Comparison of ENCODE assay signal across 9 mouse cellular contexts in the genomic region with DNA sequence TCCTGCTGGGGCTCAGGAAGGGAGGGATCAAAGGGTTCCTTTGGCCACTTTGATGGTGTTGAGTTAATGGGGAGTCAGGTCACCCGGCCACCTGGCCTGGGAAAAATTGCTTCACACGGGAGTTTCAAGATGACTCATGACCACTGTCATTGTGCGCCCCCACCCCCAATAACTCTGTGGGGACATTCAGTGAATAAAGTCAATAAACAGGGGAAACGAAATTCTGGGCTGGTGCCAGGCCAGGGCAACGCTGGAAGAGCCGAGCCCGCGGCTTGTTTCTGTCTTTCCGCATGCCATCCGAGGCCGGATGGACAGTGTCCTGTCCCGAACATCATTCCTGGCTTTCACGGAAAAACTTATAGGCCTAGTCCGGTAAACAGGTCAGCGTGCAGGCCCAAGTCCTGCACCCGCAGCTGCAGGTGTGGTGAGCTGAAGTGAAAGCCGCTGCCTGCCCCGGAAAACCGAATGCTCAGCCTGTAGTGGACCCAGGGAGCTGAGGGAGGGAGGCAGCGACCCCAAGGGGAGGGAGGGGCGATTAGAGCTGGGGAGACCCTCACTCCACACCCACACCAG. TPM values are rescaled to one million over a fixed set of nuclear protein-coding genes. Genes with fewer than 3 reads are reported as not detected.
DNase-seq lines count a peak whose midpoint lies in the region; ATAC-seq and TF ChIP-seq lines count a peak whose summit lies in the region.
"Had no signal": no experiment of that assay in that cellular context is flagged by ENCODE, and none has a peak within 500 bp of the region (broad histone marks: within the 10 kb centered on the region; RNA-seq: fewer than 3 reads in every experiment).

No protein-coding gene starts in this region.

- H3K4me1 ChIP-seq in lung, embryonic 15.5 days, result peaks cover 21% of the 10 kb centered on the region
- no peaks in the 10 kb centered on the region for H3K4me1 ChIP-seq in forebrain, postnatal 0 days (ENCODE audit: insufficient read depth)
- peaks cover 16% of the 10 kb centered on the region for H3K4me1 ChIP-seq in liver, embryonic 12.5 days
- H3K4me1 ChIP-seq in stomach, embryonic 14.5 days (ENCODE audit: control insufficient read depth, insufficient read depth, low read length), result peaks cover 11% of the 10 kb centered on the region; the same call in 1 of the 2 replicates

- peak overlapping the region; percentile 53 for H3K4me2 ChIP-seq in lung, embryonic 15.5 days
- H3K4me2 ChIP-seq in forebrain, postnatal 0 days (ENCODE audit: low read depth), result peak overlapping the region; percentile 68
- peak overlapping the region; percentile 56 for H3K4me2 ChIP-seq in liver, embryonic 12.5 days
- H3K4me2 ChIP-seq in stomach, embryonic 14.5 days (replicated peaks; ENCODE audit: low read depth, low read length), result peak overlapping the region; percentile 56

- no peak overlapping the region for H3K9ac ChIP-seq in lung, embryonic 15.5 days
- no peak overlapping the region for H3K9ac ChIP-seq in forebrain, postnatal 0 days
- H3K9ac ChIP-seq in liver, embryonic 12.5 days, result no peak overlapping the region
- no peak overlapping the region for H3K9ac ChIP-seq in stomach, embryonic 14.5 days (replicated peaks; ENCODE audit: low read depth, low read length)

- H3K27ac ChIP-seq in lung, embryonic 15.5 days, result no peak overlapping the region
- H3K27ac ChIP-seq in forebrain, postnatal 0 days (ENCODE audit: low read depth, low read length), result no peak overlapping the region
- no peak overlapping the region for H3K27ac ChIP-seq in liver, embryonic 12.5 days
- H3K27ac ChIP-seq in stomach, embryonic 14.5 days (ENCODE audit: low read length), result no peak overlapping the region

- 9% methylated on average over 21 of the region's 21 CpGs for WGBS in lung, embryonic 15.5 days
- 4% methylated on average over 20 of the region's 21 CpGs for WGBS in forebrain, postnatal 0 days
- WGBS in liver, embryonic 12.5 days (ENCODE audit: insufficient replicate concordance), result 8% methylated on average over 21 of the region's 21 CpGs
- 8% methylated on average over 21 of the region's 21 CpGs for WGBS in stomach, embryonic 14.5 days

- no peaks in the 10 kb centered on the region for H3K36me3 ChIP-seq in lung, embryonic 15.5 days
- no peaks in the 10 kb centered on the region for H3K36me3 ChIP-seq in forebrain, postnatal 0 days (ENCODE audit: insufficient read depth)
- H3K36me3 ChIP-seq in liver, embryonic 12.5 days, result no peaks in the 10 kb centered on the region
- H3K36me3 ChIP-seq in stomach, embryonic 14.5 days (ENCODE audit: control insufficient read depth, insufficient read depth, low read length), result no peaks in the 10 kb centered on the region

- ATAC-seq in lung, embryonic 15.5 days (ENCODE audit: borderline replicate concordance, extremely low read depth, low FRiP score, low TSS enrichment), result no peak
- ATAC-seq in forebrain, postnatal 0 days, result no peak
- ATAC-seq in liver, embryonic 12.5 days, result no peak
- ATAC-seq in stomach, embryonic 14.5 days (ENCODE audit: insufficient number of reproducible peaks, insufficient read depth, low FRiP score, low read depth), result no peak

- H3K9me3 ChIP-seq in lung, embryonic 15.5 days, result no peaks in the 10 kb centered on the region
- H3K9me3 ChIP-seq in forebrain, postnatal 0 days (ENCODE audit: low read length), result no peaks in the 10 kb centered on the region
- H3K9me3 ChIP-seq in liver, embryonic 12.5 days (replicated peaks), result no peaks in the 10 kb centered on the region
- no peaks in the 10 kb centered on the region for H3K9me3 ChIP-seq in stomach, embryonic 14.5 days (ENCODE audit: control insufficient read depth, low read depth, low read length)

- no peak for DNase-seq in lung, postnatal 36 days
- no peak for DNase-seq in forebrain, postnatal 0 days
- DNase-seq in layer of hippocampus, postnatal 14 days (ENCODE audit: low spot score in 2 of 2), result no peak
- DNase-seq in ovary, postnatal 36 days (ENCODE audit: low spot score), result no peak
- DNase-seq in layer of hippocampus, postnatal 25 days (ENCODE audit: extremely low spot score in 1 of 2, low spot score in 1 of 2), result no peak
- DNase-seq: cerebellum, adult 18-20 months had no signal

- no peak for TF ChIP-seq CTCF in forebrain, postnatal 0 days (IDR thresholded peaks at IDR 0.05; ENCODE audit: low read depth)

- peak overlapping the region; percentile 30 for H3K4me3 ChIP-seq in lung, embryonic 15.5 days
- peak overlapping the region; percentile 40 for H3K4me3 ChIP-seq in forebrain, postnatal 0 days (ENCODE audit: low read depth, low read length)
- peak overlapping the region; percentile 35 for H3K4me3 ChIP-seq in liver, embryonic 12.5 days
- peak overlapping the region; percentile 34 for H3K4me3 ChIP-seq in stomach, embryonic 14.5 days (ENCODE audit: low read depth, low read length)

- peaks cover 75% of the 10 kb centered on the region for H3K27me3 ChIP-seq in lung, embryonic 15.5 days
- H3K27me3 ChIP-seq in forebrain, postnatal 0 days (ENCODE audit: insufficient read depth, low read length), result peaks cover 68% of the 10 kb centered on the region
- H3K27me3 ChIP-seq in liver, embryonic 12.5 days (replicated peaks), result peaks cover 97% of the 10 kb centered on the region
- peaks cover 65% of the 10 kb centered on the region for H3K27me3 ChIP-seq in stomach, embryonic 14.5 days (ENCODE audit: control insufficient read depth, insufficient read depth, low read length)

RNA-seq across cellular contexts. Expression of a gene that starts 9.3 kb away (rescaled TPM):
- polyA plus RNA-seq in lung, embryonic 15.5 days (2015; fragmentation: Nextera tagmentation; extraction: Ambion mirVana), result 10.9 and 13.1 TPM in 2 replicates
- 0.71 and 1.2 TPM in 2 replicates for total RNA-seq in forebrain, postnatal 0 days (2014; rRNA removed)
- polyA plus RNA-seq in forebrain, postnatal 0 days (2015; fragmentation: Nextera tagmentation; extraction: Ambion mirVana), result 0.70 and 0.90 TPM in 2 replicates
- 0.08 TPM in 1 of 2 replicates, not detected in the other for polyA plus RNA-seq in liver, embryonic 12.5 days (2016; fragmentation: Nextera tagmentation; extraction: Ambion mirVana)
- polyA plus RNA-seq in stomach, embryonic 14.5 days (2014; fragmentation: Nextera tagmentation; extraction: Ambion mirVana), result 0.53 and 1.1 TPM in 2 replicates
- 1 to 10 TPM; 1.2 to 1.5 TPM for total RNA-seq in layer of hippocampus, postnatal 14 days (2021)
- total RNA-seq in layer of hippocampus, postnatal 25 days (2021), result under 1 TPM; 0.77 to 0.91 TPM

RNA-seq across cellular contexts. Expression of a gene that starts 41.1 kb away (rescaled TPM):
- polyA plus RNA-seq in lung, embryonic 15.5 days (2015; fragmentation: Nextera tagmentation; extraction: Ambion mirVana), result 2.8 and 4.3 TPM in 2 replicates
- 34.1 and 34.2 TPM in 2 replicates for total RNA-seq in forebrain, postnatal 0 days (2014; rRNA removed)
- polyA plus RNA-seq in forebrain, postnatal 0 days (2015; fragmentation: Nextera tagmentation; extraction: Ambion mirVana), result 9.4 and 11.4 TPM in 2 replicates
- polyA plus RNA-seq in liver, embryonic 12.5 days (2016; fragmentation: Nextera tagmentation; extraction: Ambion mirVana), result 40.8 and 44.2 TPM in 2 replicates
- polyA plus RNA-seq in stomach, embryonic 14.5 days (2014; fragmentation: Nextera tagmentation; extraction: Ambion mirVana), result 1.1 and 1.5 TPM in 2 replicates
- 1 to 10 TPM; 2.1 to 3.0 TPM for total RNA-seq in layer of hippocampus, postnatal 14 days (2021)
- 1 to 10 TPM; 1.2 TPM for total RNA-seq in layer of hippocampus, postnatal 25 days (2021)

RNA-seq across cellular contexts. Expression of a gene that starts 45.1 kb away (rescaled TPM):
- polyA plus RNA-seq in lung, embryonic 15.5 days (2015; fragmentation: Nextera tagmentation; extraction: Ambion mirVana), result 3.2 and 4.0 TPM in 2 replicates
- 32.7 and 33.4 TPM in 2 replicates for total RNA-seq in forebrain, postnatal 0 days (2014; rRNA removed)
- 3.6 and 4.9 TPM in 2 replicates for polyA plus RNA-seq in forebrain, postnatal 0 days (2015; fragmentation: Nextera tagmentation; extraction: Ambion mirVana)
- 0.31 and 0.61 TPM in 2 replicates for polyA plus RNA-seq in liver, embryonic 12.5 days (2016; fragmentation: Nextera tagmentation; extraction: Ambion mirVana)
- polyA plus RNA-seq in stomach, embryonic 14.5 days (2014; fragmentation: Nextera tagmentation; extraction: Ambion mirVana), result 0.67 and 1.3 TPM in 2 replicates
- total RNA-seq in layer of hippocampus, postnatal 14 days (2021), result 100 to 1,000 TPM; 138 to 159 TPM
- 100 to 1,000 TPM; 179 to 190 TPM for total RNA-seq in layer of hippocampus, postnatal 25 days (2021)

RNA-seq across cellular contexts. Expression of a gene that starts 48.6 kb away (rescaled TPM):
- polyA plus RNA-seq in lung, embryonic 15.5 days (2015; fragmentation: Nextera tagmentation; extraction: Ambion mirVana), result 20.2 and 20.9 TPM in 2 replicates
- total RNA-seq in forebrain, postnatal 0 days (2014; rRNA removed), result 372 and 373 TPM in 2 replicates
- polyA plus RNA-seq in forebrain, postnatal 0 days (2015; fragmentation: Nextera tagmentation; extraction: Ambion mirVana), result 265 and 267 TPM in 2 replicates
- polyA plus RNA-seq in liver, embryonic 12.5 days (2016; fragmentation: Nextera tagmentation; extraction: Ambion mirVana), result 2.6 and 2.8 TPM in 2 replicates
- 17.1 and 18.9 TPM in 2 replicates for polyA plus RNA-seq in stomach, embryonic 14.5 days (2014; fragmentation: Nextera tagmentation; extraction: Ambion mirVana)
- 100 to 1,000 TPM; 605 to 622 TPM for total RNA-seq in layer of hippocampus, postnatal 14 days (2021)
- total RNA-seq in layer of hippocampus, postnatal 25 days (2021), result 100 to 1,000 TPM; 600 to 645 TPM
